Mouse (Mus musculus) CH12.LX (cell line): ENCODE measurements at regions not wholly inside any gene's neighbourhood (a gene's known extent, or its start where the extent isn't known, plus 50 kb on each side); places are given as distances from the start of the nearest gene placed in this dataset.

Experiments
- DNase-seq: peaks from one replicate; pipeline ENCODE4 v3.0.0-alpha.2; 2013; ENCODE audit errors: extremely low read depth
- H3K27ac ChIP-seq: 2 replicates; pipeline ENCODE4 v1.5.1; 2012; ENCODE audit warnings: low read depth, mild to moderate bottlenecking, control low read depth, moderate library complexity; ENCODE audit not compliant: insufficient read depth
- H3K27me3 ChIP-seq: replicated peaks from 2 replicates; pipeline ENCODE3; 2012; ENCODE audit warnings: inconsistent platforms
- H3K36me3 ChIP-seq, 2 experiments: replicated peaks in 1 of 2; 2 replicates each; pipeline versions ENCODE3 to v1.6.1; 2012; ENCODE audit warnings: inconsistent platforms in 1 of 2, low read length in 1 of 2, mild to moderate bottlenecking in 1 of 2, mixed read lengths in 1 of 2, moderate library complexity in 1 of 2; ENCODE audit not compliant: control insufficient read depth in 1 of 2, insufficient read depth in 1 of 2
- H3K4me1 ChIP-seq, 2 experiments: 2 replicates each; pipeline ENCODE4 v1.6.1; 2012; ENCODE audit warnings: inconsistent platforms in 1 of 2, moderate library complexity in 1 of 2; ENCODE audit not compliant: insufficient read depth in 2 of 2, control insufficient read depth in 1 of 2
- H3K4me2 ChIP-seq: 2 replicates; pipeline ENCODE4 v1.6.1; 2012; ENCODE audit warnings: low read depth, mild to moderate bottlenecking, control low read depth; ENCODE audit not compliant: poor library complexity, insufficient read depth, severe bottlenecking
- H3K4me3 ChIP-seq, 3 experiments: fragments of 150-350 bp in 1 of 3; sonication (generic) in 1 of 3; replicated peaks in 1 of 3; 2 replicates each; pipeline versions ENCODE3 to v1.5.1; 2011 to 2012; ENCODE audit warnings: low read depth in 2 of 3, low read length in 2 of 3, mild to moderate bottlenecking in 2 of 3, moderate library complexity in 2 of 3, control low read depth in 1 of 3, improper control_type of control experiment in 1 of 3, inconsistent platforms in 1 of 3, mixed read lengths in 1 of 3; ENCODE audit not compliant: poor library complexity in 1 of 3
- H3K79me2 ChIP-seq: replicated peaks from 2 replicates; pipeline ENCODE4 v1.6.1; 2012; ENCODE audit warnings: mild to moderate bottlenecking, moderate library complexity; ENCODE audit not compliant: control insufficient read depth, poor library complexity, insufficient read depth, severe bottlenecking; ENCODE audit errors: extremely low read depth
- H3K9ac ChIP-seq: 2 replicates; pipeline ENCODE4 v1.6.1; 2012; ENCODE audit warnings: low read depth, mild to moderate bottlenecking, control low read depth, moderate library complexity; ENCODE audit not compliant: insufficient read depth
- H3K9me3 ChIP-seq: replicated peaks from 2 replicates; pipeline ENCODE3; 2012; ENCODE audit warnings: low read length, inconsistent platforms, mixed read lengths
- CHD2 ChIP-seq: IDR thresholded peaks from 2 replicates; pipeline ENCODE4 v1.6.1; 2011; ENCODE audit warnings: low read length, improper control_type of control experiment
- CTCF ChIP-seq, 2 experiments: IDR thresholded peaks in 1 of 2; conservative IDR thresholded peaks in 1 of 2; 2 replicates each; pipeline ENCODE4 v1.5.1; 2011 to 2012; ENCODE audit warnings: low read depth in 2 of 2, low read length in 2 of 2, improper control_type of control experiment in 1 of 2, inconsistent platforms in 1 of 2, mild to moderate bottlenecking in 1 of 2, moderate library complexity in 1 of 2
- E2F4 ChIP-seq: IDR thresholded peaks from 2 replicates; pipeline ENCODE4 v1.6.1; 2011; ENCODE audit warnings: low read depth, low read length, improper control_type of control experiment; ENCODE audit not compliant: insufficient replicate concordance
- ELF1 ChIP-seq: IDR thresholded peaks from 2 replicates; pipeline ENCODE4 v1.6.1; 2014; ENCODE audit warnings: low read depth, mild to moderate bottlenecking, inconsistent platforms, low read length, improper control_type of control experiment
- EP300 ChIP-seq: IDR thresholded peaks from 2 replicates; pipeline ENCODE4 v1.6.1; 2011; ENCODE audit warnings: low read length, improper control_type of control experiment
- ETS1 ChIP-seq: conservative IDR thresholded peaks from 2 replicates; pipeline ENCODE4 v1.6.1; 2012; ENCODE audit warnings: low read depth, mild to moderate bottlenecking, inconsistent platforms, low read length, improper control_type of control experiment, moderate library complexity
- HCFC1 ChIP-seq: IDR thresholded peaks from 2 replicates; pipeline ENCODE4 v1.6.1; 2012; ENCODE audit warnings: low read depth, mild to moderate bottlenecking, inconsistent platforms, low read length, improper control_type of control experiment
- JUN ChIP-seq: IDR thresholded peaks from 2 replicates; pipeline ENCODE4 v1.6.1; 2011; ENCODE audit warnings: low read depth, mild to moderate bottlenecking, low read length, improper control_type of control experiment, moderate library complexity; ENCODE audit not compliant: insufficient read depth
- JUND ChIP-seq: conservative IDR thresholded peaks from 2 replicates; pipeline ENCODE4 v1.6.1; 2011; ENCODE audit warnings: low read depth, low read length, improper control_type of control experiment
- KAT2A ChIP-seq: IDR thresholded peaks from 2 replicates; pipeline ENCODE4 v1.6.1; 2012; ENCODE audit warnings: low read length, improper control_type of control experiment, inconsistent platforms; ENCODE audit not compliant: insufficient replicate concordance
- RAD21 ChIP-seq: IDR thresholded peaks from 2 replicates; pipeline ENCODE4 v1.6.1; 2011; ENCODE audit warnings: low read depth, mild to moderate bottlenecking, low read length, improper control_type of control experiment, moderate library complexity
- SMC3 ChIP-seq: IDR thresholded peaks from 2 replicates; pipeline ENCODE4 v1.6.1; 2011; ENCODE audit warnings: low read depth, low read length, improper control_type of control experiment
- TBP ChIP-seq: conservative IDR thresholded peaks from 2 replicates; pipeline ENCODE4 v1.6.1; 2011; ENCODE audit warnings: low read depth, low read length, improper control_type of control experiment
- UBTF ChIP-seq: IDR thresholded peaks from 2 replicates; pipeline ENCODE4 v1.6.1; 2012; ENCODE audit warnings: low read depth, mild to moderate bottlenecking, inconsistent platforms, low read length, improper control_type of control experiment, moderate library complexity
- USF1 ChIP-seq: IDR thresholded peaks from 2 replicates; pipeline ENCODE4 v1.6.1; 2014; ENCODE audit warnings: low read depth, mild to moderate bottlenecking, inconsistent platforms, low read length, improper control_type of control experiment
- ZC3H11A ChIP-seq: IDR thresholded peaks from 2 replicates; pipeline ENCODE4 v1.6.1; 2012; ENCODE audit warnings: low read depth, mild to moderate bottlenecking, inconsistent platforms, low read length, improper control_type of control experiment
- ZKSCAN1 ChIP-seq: IDR thresholded peaks from 2 replicates; pipeline ENCODE4 v1.6.1; 2012; ENCODE audit warnings: low read depth, inconsistent platforms, low read length, improper control_type of control experiment, borderline replicate concordance
- ZMIZ1 ChIP-seq: IDR thresholded peaks from 2 replicates; pipeline ENCODE4 v1.6.1; 2012; ENCODE audit warnings: low read depth, mild to moderate bottlenecking, inconsistent platforms, low read length, improper control_type of control experiment
- dilution Hi-C: fragments of 300-500 bp; cut with MboI; formaldehyde crosslinking; loops from 2 replicates; pipeline ENCODE4 v1.14.3; 2020; ENCODE audit warnings: low sequenced_read_pairs; ENCODE audit not compliant: extremely low pct_unique_long_range_greater_than_20kb, extremely low pct_ligation_motif_present
- in situ Hi-C: fragments of 300-500 bp; cut with MboI; formaldehyde crosslinking; loops from 3 replicates; pipeline ENCODE4 v1.14.3; 2019; ENCODE audit warnings: low sequenced_read_pairs, low pct_ligation_motif_present, low pct_unique_long_range_greater_than_20kb, mixed read lengths

- DNase-seq, result no peak
- dilution Hi-C loops, result no loop called here
- H3K27ac ChIP-seq, result no peak overlapping the region
- no peak overlapping the region for H3K4me2 ChIP-seq
- no peak overlapping the region for H3K9ac ChIP-seq
- in situ Hi-C loops, result no loop called here
- H3K9me3 ChIP-seq, result no peaks in the 10 kb centered on the region
- H3K4me1 ChIP-seq, result no peaks in the 10 kb centered on the region; a peak in 1 of 4 replicates
- H3K79me2 ChIP-seq, result no peaks in the 10 kb centered on the region
- no peak overlapping the region for H3K4me3 ChIP-seq
- TF ChIP-seq CHD2 (no peak), EP300 (no peak), KAT2A (no peak), HCFC1 (no peak), USF1 (no peak), JUN (no peak), CTCF (conservative IDR thresholded peaks at IDR 0.05 in 1 of 2, IDR thresholded peaks at IDR 0.05 in 1 of 2; ENCODE audit: low read depth in 2 of 2, low read length in 2 of 2) (no peak), ETS1 (no peak), TBP (no peak), JUND (no peak), RAD21 (no peak), ZMIZ1 (no peak), UBTF (no peak), E2F4 (no peak), ZC3H11A (no peak), ELF1 (no peak), SMC3 (no peak)
- H3K36me3 ChIP-seq, result no peaks in the 10 kb centered on the region
- H3K27me3 ChIP-seq, result no peaks in the 10 kb centered on the region
Observed at GRCm38 (mm10) chr10:17385181-17385580, 337.8 kb upstream of the Cited2 start.

GRCm38 (mm10) chr10:17387296-17387695, 335.7 kb upstream of the Cited2 start:
- Histone ChIP-seq H3K36me3 (no peaks in the 10 kb centered on the region), H3K4me1 (no peaks in the 10 kb centered on the region; a peak in 1 of 4 replicates), H3K4me2 (no peak overlapping the region), H3K27ac (no peak overlapping the region), H3K79me2 (no peaks in the 10 kb centered on the region), H3K9ac (no peak overlapping the region), H3K27me3 (no peaks in the 10 kb centered on the region), H3K9me3 (peaks cover 11% of the 10 kb centered on the region), H3K4me3 (no peak overlapping the region)
- DNase-seq, result no peak
- dilution Hi-C loops, result no loop called here
- in situ Hi-C loops, result no loop called here
- TF ChIP-seq ZKSCAN1 (no peak), CTCF (conservative IDR thresholded peaks at IDR 0.05 in 1 of 2, IDR thresholded peaks at IDR 0.05 in 1 of 2; ENCODE audit: low read depth in 2 of 2, low read length in 2 of 2) (no peak)
